Mouse (Mus musculus): ENCODE measurements around the gene RPS10-NUDT3. TPM values are rescaled to one million over a fixed set of nuclear protein-coding genes. Genes with fewer than 3 reads are reported as not detected.
A peak's percentile ranks its signal among the peaks of the same experiment; 100 is the strongest.

RPS10-NUDT3 gene
- polyA plus RNA-seq, 1 experiment from 2014 or later: not detected

- no peak overlapping the region; the same call in 1 of the 2 replicates for H3K9ac ChIP-seq
- no peak overlapping the region for H3K4me2 ChIP-seq
- H3K9me3 ChIP-seq (replicated peaks): no peaks in the 10 kb centered on the region
- WGBS: 59% methylated on average over 8 of the region's 8 CpGs
- no peaks in the 10 kb centered on the region for H3K36me3 ChIP-seq
- H3K4me1 ChIP-seq (replicated peaks): peaks cover 23% of the 10 kb centered on the region
- ATAC-seq (ENCODE audit: insufficient number of reproducible peaks, low FRiP score): no peak
- 0 out of 2 replicates have a peak, but pooled peaks cover 5% of the 10 kb centered on the region for H3K27me3 ChIP-seq (replicated peaks)
- H3K4me3 ChIP-seq: no peak overlapping the region
- H3K27ac ChIP-seq (ENCODE audit: poor library complexity, severe bottlenecking): no peak overlapping the region
Measured at GRCm38 (mm10) chr17:27549234-27549633, 85.8 kb downstream of the RPS10-NUDT3 start.

DNA sequence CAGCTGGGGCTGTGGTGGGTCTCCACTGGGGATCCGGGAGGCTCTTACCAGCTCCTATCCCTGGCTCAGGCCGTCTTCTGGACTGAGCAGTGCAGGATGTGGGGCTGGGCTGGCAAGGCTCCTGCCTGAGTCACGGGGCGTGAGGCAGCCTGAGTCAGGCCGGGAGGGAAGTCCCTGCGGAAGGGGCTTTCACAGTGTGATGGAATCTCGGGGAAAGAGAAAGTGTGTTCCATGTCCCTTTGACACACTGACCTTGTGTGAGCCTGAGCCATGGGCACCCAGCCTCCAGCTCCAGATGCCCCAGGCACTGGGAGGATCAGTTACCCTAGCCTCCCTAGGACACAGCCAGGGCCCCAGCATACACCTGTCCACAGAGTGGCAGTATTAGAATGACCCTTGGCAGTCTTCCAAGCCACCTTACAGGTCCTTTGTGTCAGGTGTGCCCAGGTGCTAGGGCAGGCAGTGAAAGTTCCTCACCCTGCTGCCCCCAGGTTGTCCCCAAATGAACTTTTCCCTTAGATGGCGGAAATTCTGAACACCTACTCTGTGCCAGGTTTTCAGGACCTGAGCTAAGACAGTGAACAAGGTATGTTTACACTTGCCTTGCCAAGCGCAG, 87.7 kb downstream of the RPS10-NUDT3 start:
- Histone ChIP-seq H3K4me2 (no peak overlapping the region), H3K9me3 (replicated peaks) (no peaks in the 10 kb centered on the region), H3K36me3 (no peaks in the 10 kb centered on the region), H3K4me3 (no peak overlapping the region), H3K4me1 (replicated peaks) (peaks cover 22% of the 10 kb centered on the region), H3K27me3 (replicated peaks) (0 out of 2 replicates have a peak, but pooled peaks cover 5% of the 10 kb centered on the region), H3K27ac (ENCODE audit: poor library complexity, severe bottlenecking) (no peak overlapping the region), H3K9ac (no peak overlapping the region)
- 0 out of 2 replicates have a peak, but pooled peaks have one; percentile 34 for ATAC-seq (ENCODE audit: insufficient number of reproducible peaks, low FRiP score)
- WGBS: 58% methylated on average over 9 of the region's 9 CpGs

DNA sequence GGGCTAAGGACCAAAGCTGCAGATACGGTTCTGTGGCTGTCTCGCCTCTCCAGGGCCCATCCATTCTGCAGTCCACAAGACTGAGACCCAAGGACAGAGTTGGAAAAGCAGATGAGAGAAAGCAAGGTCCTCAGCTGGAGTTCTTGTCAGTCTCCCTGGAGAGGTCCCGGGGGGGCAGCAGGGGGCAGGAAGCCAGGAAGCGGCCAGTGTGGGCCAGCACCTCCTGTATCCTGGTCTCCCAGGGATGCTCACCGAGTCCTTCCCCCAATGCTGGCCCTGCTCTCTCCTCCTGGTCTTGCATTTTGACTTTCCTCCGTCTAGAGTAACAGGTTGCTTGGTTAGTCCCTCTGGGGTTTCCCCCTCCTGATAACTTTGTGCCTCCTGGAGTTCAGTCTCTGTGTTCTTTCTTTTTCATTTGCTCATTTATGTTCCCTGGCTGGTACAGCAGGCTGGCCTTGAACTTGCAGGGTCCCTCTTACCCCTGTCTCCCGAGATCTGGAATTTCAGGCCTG, 88.4 kb downstream of the RPS10-NUDT3 start:
- Histone ChIP-seq H3K27ac (ENCODE audit: poor library complexity, severe bottlenecking) (no peak overlapping the region), H3K9me3 (replicated peaks) (no peaks in the 10 kb centered on the region), H3K9ac (no peak overlapping the region), H3K4me1 (replicated peaks) (peaks cover 22% of the 10 kb centered on the region), H3K4me2 (no peak overlapping the region), H3K36me3 (no peaks in the 10 kb centered on the region), H3K27me3 (replicated peaks) (0 out of 2 replicates have a peak, but pooled peaks cover 5% of the 10 kb centered on the region), H3K4me3 (no peak overlapping the region)
- 58% methylated on average over 7 of the region's 7 CpGs for WGBS
- no peak for ATAC-seq (ENCODE audit: insufficient number of reproducible peaks, low FRiP score)

DNA sequence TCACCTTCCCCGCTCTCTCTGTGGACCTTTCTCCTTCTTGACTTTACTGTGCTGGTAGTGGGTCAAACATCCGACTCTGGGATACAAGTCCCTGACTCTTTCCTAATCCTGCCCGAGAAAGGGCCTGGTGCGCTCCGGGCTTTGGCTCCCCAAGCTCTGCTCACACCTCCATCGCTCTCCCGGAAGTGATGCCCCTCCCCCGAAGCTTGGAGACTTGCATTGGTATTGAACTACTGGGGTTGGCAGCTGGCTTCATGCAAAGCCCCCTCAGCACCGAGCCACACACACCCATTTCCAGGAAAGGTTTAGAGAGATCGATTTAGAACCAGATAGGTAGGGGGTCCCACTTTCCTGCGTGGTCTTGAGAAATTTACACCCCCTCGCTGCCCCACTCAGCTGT, 89.0 kb downstream of the RPS10-NUDT3 start:
- no peaks in the 10 kb centered on the region for H3K36me3 ChIP-seq
- H3K4me3 ChIP-seq: no peak overlapping the region
- no peak overlapping the region for H3K4me2 ChIP-seq
- H3K9me3 ChIP-seq (replicated peaks): no peaks in the 10 kb centered on the region
- peaks cover 22% of the 10 kb centered on the region for H3K4me1 ChIP-seq (replicated peaks)
- H3K9ac ChIP-seq: no peak overlapping the region
- 44% methylated on average over 12 of the region's 12 CpGs for WGBS
- 0 out of 2 replicates have a peak, but pooled peaks cover 5% of the 10 kb centered on the region for H3K27me3 ChIP-seq (replicated peaks)
- no peak for ATAC-seq (ENCODE audit: insufficient number of reproducible peaks, low FRiP score)
- no peak overlapping the region for H3K27ac ChIP-seq (ENCODE audit: poor library complexity, severe bottlenecking)

DNA sequence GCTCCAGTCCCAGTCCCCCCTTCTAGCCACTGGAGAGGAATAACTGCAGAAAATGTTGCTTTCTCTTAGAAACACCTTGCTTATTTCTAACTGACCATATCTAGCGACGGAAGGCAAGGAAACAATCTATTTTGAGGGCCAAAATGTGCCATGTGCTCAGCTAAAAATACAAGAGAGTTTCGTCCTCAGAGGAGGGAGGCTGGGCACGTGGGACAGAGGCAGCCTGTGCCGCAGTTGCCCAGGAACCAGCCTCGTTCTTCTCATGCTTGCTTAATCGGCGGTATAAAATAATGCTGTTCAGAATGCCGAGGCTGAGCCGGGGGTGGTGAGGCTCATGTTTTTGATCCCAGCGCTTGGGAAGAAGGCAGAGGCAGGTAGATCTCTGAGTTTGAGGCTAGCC, 90.5 kb downstream of the RPS10-NUDT3 start:
- no peak overlapping the region for H3K4me3 ChIP-seq
- H3K36me3 ChIP-seq: no peaks in the 10 kb centered on the region
- WGBS: 77% methylated on average over 11 of the region's 11 CpGs
- no peak for ATAC-seq (ENCODE audit: insufficient number of reproducible peaks, low FRiP score)
- 0 out of 2 replicates have a peak, but pooled peaks cover 5% of the 10 kb centered on the region for H3K27me3 ChIP-seq (replicated peaks)
- no peak overlapping the region for H3K4me2 ChIP-seq
- no peak overlapping the region for H3K9ac ChIP-seq
- no peak overlapping the region for H3K27ac ChIP-seq (ENCODE audit: poor library complexity, severe bottlenecking)
- no peaks in the 10 kb centered on the region for H3K9me3 ChIP-seq (replicated peaks)
- peaks cover 20% of the 10 kb centered on the region for H3K4me1 ChIP-seq (replicated peaks)

- WGBS: 81% methylated on average over 3 of the region's 3 CpGs
- H3K4me3 ChIP-seq: no peak overlapping the region
- no peaks in the 10 kb centered on the region for H3K9me3 ChIP-seq (replicated peaks)
- no peaks in the 10 kb centered on the region for H3K36me3 ChIP-seq
- no peak overlapping the region for H3K4me2 ChIP-seq
- H3K9ac ChIP-seq: no peak overlapping the region
- no peak overlapping the region for H3K27ac ChIP-seq (ENCODE audit: poor library complexity, severe bottlenecking)
- H3K27me3 ChIP-seq (replicated peaks): 0 out of 2 replicates have a peak, but pooled peaks cover 5% of the 10 kb centered on the region
- peaks cover 5% of the 10 kb centered on the region; the same call in 1 of the 2 replicates for H3K4me1 ChIP-seq (replicated peaks)
- no peak for ATAC-seq (ENCODE audit: insufficient number of reproducible peaks, low FRiP score)
Measured at GRCm38 (mm10) chr17:27541984-27542383, 93.0 kb downstream of the RPS10-NUDT3 start.

- H3K9ac ChIP-seq: no peak overlapping the region
- H3K4me1 ChIP-seq (replicated peaks): peaks cover 4% of the 10 kb centered on the region; the same call in 1 of the 2 replicates
- H3K9me3 ChIP-seq (replicated peaks): no peaks in the 10 kb centered on the region
- no peak overlapping the region for H3K4me3 ChIP-seq
- no peak overlapping the region for H3K4me2 ChIP-seq
- no peaks in the 10 kb centered on the region for H3K36me3 ChIP-seq
- no peak overlapping the region for H3K27ac ChIP-seq (ENCODE audit: poor library complexity, severe bottlenecking)
- no peak for ATAC-seq (ENCODE audit: insufficient number of reproducible peaks, low FRiP score)
- H3K27me3 ChIP-seq (replicated peaks): 0 out of 2 replicates have a peak, but pooled peaks cover 5% of the 10 kb centered on the region
- 73% methylated on average over 2 of the region's 2 CpGs for WGBS
Measured at GRCm38 (mm10) chr17:27541261-27541660, 93.8 kb downstream of the RPS10-NUDT3 start.

- peak; percentile 44; the same call in 1 of the 2 replicates for ATAC-seq (ENCODE audit: insufficient number of reproducible peaks, low FRiP score)
- Histone ChIP-seq H3K4me3 (no peak overlapping the region), H3K4me1 (replicated peaks) (no peaks in the 10 kb centered on the region; the same call in 1 of the 2 replicates), H3K4me2 (no peak overlapping the region), H3K9me3 (replicated peaks) (0 out of 2 replicates have a peak, but pooled peaks cover 4% of the 10 kb centered on the region), H3K36me3 (no peaks in the 10 kb centered on the region), H3K27me3 (replicated peaks) (no peaks in the 10 kb centered on the region), H3K9ac (no peak overlapping the region), H3K27ac (ENCODE audit: poor library complexity, severe bottlenecking) (no peak overlapping the region)
- WGBS: 7% methylated on average over 10 of the region's 10 CpGs
Measured at GRCm38 (mm10) chr17:27534718-27535117, 100.3 kb downstream of the RPS10-NUDT3 start.

DNA sequence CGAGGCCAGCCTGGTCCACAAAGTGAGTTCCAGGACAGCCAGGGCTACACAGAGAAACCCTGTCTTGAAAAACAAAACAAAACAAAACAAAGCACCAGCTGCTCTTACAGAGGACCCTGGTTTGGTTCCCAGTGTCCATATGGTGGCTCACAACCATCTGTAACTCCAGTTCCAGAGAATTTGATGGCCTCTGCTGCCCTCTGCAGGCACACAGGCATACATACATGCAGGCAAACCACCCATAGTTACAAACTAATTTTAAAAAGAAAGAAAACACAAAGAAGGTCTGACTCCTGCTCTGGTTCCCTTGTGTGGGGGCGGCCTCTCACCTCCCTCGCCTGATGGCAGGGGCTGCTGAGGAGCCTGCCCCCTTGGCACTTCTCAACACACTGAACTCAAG, 101.7 kb downstream of the RPS10-NUDT3 start:
- H3K4me3 ChIP-seq: no peak overlapping the region
- ATAC-seq (ENCODE audit: insufficient number of reproducible peaks, low FRiP score): no peak

GRCm38 (mm10) chr17:27532095-27532494, 102.9 kb downstream of the RPS10-NUDT3 start:
- H3K9me3 ChIP-seq (replicated peaks): 0 out of 2 replicates have a peak, but pooled peaks cover 4% of the 10 kb centered on the region
- 77% methylated on average over 8 of the region's 8 CpGs for WGBS
- no peak overlapping the region for H3K9ac ChIP-seq
- no peak overlapping the region for H3K4me2 ChIP-seq
- peak; percentile 46; the same call in 1 of the 2 replicates for ATAC-seq (ENCODE audit: insufficient number of reproducible peaks, low FRiP score)
- no peaks in the 10 kb centered on the region; the same call in 1 of the 2 replicates for H3K4me1 ChIP-seq (replicated peaks)
- H3K36me3 ChIP-seq: no peaks in the 10 kb centered on the region
- no peak overlapping the region for H3K4me3 ChIP-seq
- H3K27me3 ChIP-seq (replicated peaks): no peaks in the 10 kb centered on the region
- H3K27ac ChIP-seq (ENCODE audit: poor library complexity, severe bottlenecking): no peak overlapping the region

More for the DNA sequence above, 101.7 kb downstream of the RPS10-NUDT3 start:
- Histone ChIP-seq H3K36me3 (no peaks in the 10 kb centered on the region), H3K9me3 (replicated peaks) (0 out of 2 replicates have a peak, but pooled peaks cover 4% of the 10 kb centered on the region), H3K27me3 (replicated peaks) (no peaks in the 10 kb centered on the region), H3K9ac (no peak overlapping the region), H3K27ac (ENCODE audit: poor library complexity, severe bottlenecking) (no peak overlapping the region), H3K4me1 (replicated peaks) (no peaks in the 10 kb centered on the region; the same call in 1 of the 2 replicates), H3K4me2 (no peak overlapping the region)
- 79% methylated on average over 3 of the region's 3 CpGs for WGBS

All from heart, embryonic 12.5 days (tissue).